Mouse (Mus musculus): ENCODE results near the gene N4bp3. TPM values are rescaled to one million over a fixed set of nuclear protein-coding genes. Genes with fewer than 3 reads are reported as not detected.

Gene N4bp3
- total and polyA plus RNA-seq, 3 experiments: 19.1 to 22.1 (median 21.2) TPM

DNA sequence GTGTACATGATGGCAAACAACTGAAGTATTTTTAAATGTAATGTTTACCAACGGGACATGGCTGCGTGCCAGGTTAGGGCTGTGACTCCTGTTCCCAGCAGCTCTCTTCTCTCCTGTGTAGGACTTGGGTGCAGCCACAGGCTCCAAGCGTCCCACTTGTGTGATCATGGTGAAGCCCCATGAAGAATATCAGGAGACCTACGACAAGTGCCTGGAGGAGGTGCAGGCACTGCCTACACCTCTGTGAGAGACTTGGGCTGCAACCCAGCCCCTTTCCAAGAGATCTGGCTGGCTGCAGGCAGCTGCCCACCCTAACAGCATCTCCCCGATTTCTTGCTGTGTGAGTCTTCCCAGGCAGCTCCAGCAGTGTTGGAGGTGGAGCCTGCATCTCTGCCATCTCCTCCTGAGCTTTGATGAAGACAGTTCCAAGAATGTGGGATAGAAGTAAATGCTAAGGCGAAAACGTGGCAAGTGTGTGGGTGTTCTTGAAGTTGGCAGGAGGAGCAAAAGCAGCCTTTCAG, 27.6 kb downstream of the N4bp3 start:
- no peak for DNase-seq (ENCODE audit: extremely low read depth)
- Histone ChIP-seq H3K27me3 (replicated peaks) (no peaks in the 10 kb centered on the region), H3K79me2 (replicated peaks; ENCODE audit: control insufficient read depth, extremely low read depth, insufficient read depth, poor library complexity, severe bottlenecking) (peaks cover 28% of the 10 kb centered on the region), H3K36me3 (replicated peaks in 1 of 2; ENCODE audit: control insufficient read depth in 1 of 2, insufficient read depth in 1 of 2, low read length in 1 of 2) (peaks cover 65 to 69% of the 10 kb centered on the region in 2 experiments), H3K4me3 (replicated peaks in 1 of 3; ENCODE audit: low read depth in 2 of 3, low read length in 2 of 3, poor library complexity in 1 of 3) (no peak overlapping the region), H3K9me3 (replicated peaks; ENCODE audit: low read length) (no peaks in the 10 kb centered on the region), H3K27ac (ENCODE audit: insufficient read depth, low read depth) (no peak overlapping the region), H3K4me1 (ENCODE audit: control insufficient read depth in 1 of 2, insufficient read depth in 2 of 2) (peaks cover 12 to 55% of the 10 kb centered on the region in 2 experiments), H3K9ac (ENCODE audit: insufficient read depth, low read depth) (no peak overlapping the region), H3K4me2 (ENCODE audit: insufficient read depth, low read depth, poor library complexity, severe bottlenecking) (no peak overlapping the region)
- dilution Hi-C loops (cut with MboI; ENCODE audit: extremely low pct_ligation_motif_present, extremely low pct_unique_long_range_greater_than_20kb, low sequenced_read_pairs) (no loop called here), in situ Hi-C loops (cut with MboI; ENCODE audit: low pct_ligation_motif_present, low pct_unique_long_range_greater_than_20kb, low sequenced_read_pairs) (no loop called here)
- TF ChIP-seq ZKSCAN1 (IDR thresholded peaks at IDR 0.05; ENCODE audit: borderline replicate concordance, low read depth, low read length): no peak
- no peak for TF ChIP-seq POLR2A (IDR thresholded peaks at IDR 0.05; ENCODE audit: low read depth, low read length)
- TF ChIP-seq ETS1 (conservative IDR thresholded peaks at IDR 0.05; ENCODE audit: low read depth, low read length): no peak
- no peak for TF ChIP-seq CHD1 (IDR thresholded peaks at IDR 0.05; ENCODE audit: low read depth, low read length)
- no peak for TF ChIP-seq UBTF (IDR thresholded peaks at IDR 0.05; ENCODE audit: low read depth, low read length)
- no peak for TF ChIP-seq MXI1 (IDR thresholded peaks at IDR 0.05; ENCODE audit: low read depth, low read length)

DNA sequence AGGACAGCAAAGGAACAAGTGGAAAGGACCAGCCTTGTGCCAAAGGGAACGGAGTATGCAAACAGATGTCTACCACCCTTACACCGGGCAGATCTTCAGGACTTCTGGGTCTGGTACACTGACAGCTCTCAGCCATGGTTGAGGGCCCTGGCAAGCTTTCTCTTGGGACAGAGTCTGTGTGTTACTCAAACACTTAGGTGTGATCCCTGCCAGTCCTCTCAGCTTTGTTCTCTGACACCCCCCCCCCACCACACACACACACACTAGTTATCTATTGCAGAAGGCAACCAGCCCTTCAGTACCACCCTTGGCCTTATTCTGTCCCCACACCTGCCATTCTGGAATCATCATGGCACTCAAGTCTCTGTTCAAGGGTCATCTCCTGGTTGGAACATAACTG, 28.9 kb downstream of the N4bp3 start:
- H3K4me1 ChIP-seq (ENCODE audit: control insufficient read depth in 1 of 2, insufficient read depth in 2 of 2): peaks cover 12 to 58% of the 10 kb centered on the region in 2 experiments
- dilution Hi-C loops (cut with MboI; ENCODE audit: extremely low pct_ligation_motif_present, extremely low pct_unique_long_range_greater_than_20kb, low sequenced_read_pairs) (no loop called here), in situ Hi-C loops (cut with MboI; ENCODE audit: low pct_ligation_motif_present, low pct_unique_long_range_greater_than_20kb, low sequenced_read_pairs) (no loop called here)
- no peak overlapping the region for H3K27ac ChIP-seq (ENCODE audit: insufficient read depth, low read depth)
- peaks cover 28% of the 10 kb centered on the region for H3K79me2 ChIP-seq (replicated peaks; ENCODE audit: control insufficient read depth, extremely low read depth, insufficient read depth, poor library complexity, severe bottlenecking)
- DNase-seq (ENCODE audit: extremely low read depth): no peak
- no peaks in the 10 kb centered on the region for H3K9me3 ChIP-seq (replicated peaks; ENCODE audit: low read length)
- peaks cover 52 to 56% of the 10 kb centered on the region in 2 experiments for H3K36me3 ChIP-seq (replicated peaks in 1 of 2; ENCODE audit: control insufficient read depth in 1 of 2, insufficient read depth in 1 of 2, low read length in 1 of 2)
- TF ChIP-seq RAD21 (IDR thresholded peaks at IDR 0.05; ENCODE audit: low read depth, low read length) (no peak), IRF4 (IDR thresholded peaks at IDR 0.05; ENCODE audit: low read depth, low read length) (no peak), POLR2A (IDR thresholded peaks at IDR 0.05; ENCODE audit: low read depth, low read length) (no peak), SMC3 (IDR thresholded peaks at IDR 0.05; ENCODE audit: low read depth, low read length) (no peak), ETS1 (conservative IDR thresholded peaks at IDR 0.05; ENCODE audit: low read depth, low read length) (no peak), JUN (IDR thresholded peaks at IDR 0.05; ENCODE audit: insufficient read depth, low read depth, low read length) (no peak), CHD1 (IDR thresholded peaks at IDR 0.05; ENCODE audit: low read depth, low read length) (no peak), E2F4 (IDR thresholded peaks at IDR 0.05; ENCODE audit: insufficient replicate concordance, low read depth, low read length) (no peak), NRF1 (IDR thresholded peaks at IDR 0.05; ENCODE audit: low read depth, low read length) (no peak), MXI1 (IDR thresholded peaks at IDR 0.05; ENCODE audit: low read depth, low read length) (no peak), MYC (IDR thresholded peaks at IDR 0.05; ENCODE audit: low read depth, low read length) (no peak), KAT2A (IDR thresholded peaks at IDR 0.05; ENCODE audit: insufficient replicate concordance, low read length) (no peak)
- H3K4me2 ChIP-seq (ENCODE audit: insufficient read depth, low read depth, poor library complexity, severe bottlenecking): no peak overlapping the region
- no peaks in the 10 kb centered on the region for H3K27me3 ChIP-seq (replicated peaks)
- H3K4me3 ChIP-seq (replicated peaks in 1 of 3; ENCODE audit: low read depth in 2 of 3, low read length in 2 of 3, poor library complexity in 1 of 3): no peak overlapping the region
- no peak overlapping the region for H3K9ac ChIP-seq (ENCODE audit: insufficient read depth, low read depth)
